Mouse (Mus musculus) MEL (cell line): ENCODE measurements at regions not wholly inside any gene's neighbourhood (a gene's known extent, or its start where the extent isn't known, plus 50 kb on each side); places are given as distances from the start of the nearest gene placed in this dataset.

ENCODE experiments used
- DNase-seq: peaks from one replicate; pipeline ENCODE4 v3.0.0; 2011; ENCODE audit warnings: low read depth, low spot score
- H3K27ac ChIP-seq: 2 replicates; pipeline ENCODE4 v1.5.1; 2012; ENCODE audit warnings: low read depth, mild to moderate bottlenecking, control low read depth, low read length, moderate library complexity; ENCODE audit not compliant: control insufficient read depth
- H3K27me3 ChIP-seq, 2 experiments: fragments of 150-350 bp in 1 of 2; sonication (generic) in 1 of 2; 2 replicates each; pipeline ENCODE4 v1.6.1; 2012; ENCODE audit warnings: low read length in 2 of 2, mild to moderate bottlenecking in 2 of 2, improper control_type of control experiment in 1 of 2, moderate library complexity in 1 of 2; ENCODE audit not compliant: insufficient read depth in 2 of 2, control insufficient read depth in 1 of 2
- H3K36me3 ChIP-seq, 2 experiments: 2 replicates each; pipeline ENCODE4 v1.6.1; 2012 to 2014; ENCODE audit warnings: low read length in 2 of 2, improper control_type of control experiment in 1 of 2, inconsistent platforms in 1 of 2, mild to moderate bottlenecking in 1 of 2; ENCODE audit not compliant: insufficient read depth in 2 of 2, control insufficient read depth in 1 of 2
- H3K4me1 ChIP-seq, 2 experiments: fragments of 150-350 bp in 1 of 2; sonication (generic) in 1 of 2; 2 replicates each; pipeline ENCODE4 v1.6.1; 2012; ENCODE audit warnings: low read length in 2 of 2, improper control_type of control experiment in 1 of 2, mild to moderate bottlenecking in 1 of 2; ENCODE audit not compliant: insufficient read depth in 2 of 2, control insufficient read depth in 1 of 2
- H3K4me3 ChIP-seq, 2 experiments: fragments of 150-350 bp in 1 of 2; sonication (generic) in 1 of 2; 2 replicates each; pipeline ENCODE4 v1.5.1; 2012; ENCODE audit warnings: low read depth in 2 of 2, low read length in 2 of 2, mild to moderate bottlenecking in 2 of 2, moderate library complexity in 2 of 2, control low read depth in 1 of 2, improper control_type of control experiment in 1 of 2; ENCODE audit not compliant: control insufficient read depth in 1 of 2, insufficient read depth in 1 of 2
- H3K79me2 ChIP-seq: 2 replicates; pipeline ENCODE4 v1.6.1; 2012; ENCODE audit warnings: mild to moderate bottlenecking, low read length, moderate library complexity; ENCODE audit not compliant: control insufficient read depth, poor library complexity, insufficient read depth
- H3K9ac ChIP-seq: 2 replicates; pipeline ENCODE4 v1.6.1; 2012; ENCODE audit warnings: low read depth, mild to moderate bottlenecking, control low read depth, low read length, moderate library complexity; ENCODE audit not compliant: control insufficient read depth, poor library complexity, severe bottlenecking
- H3K9me3 ChIP-seq: fragments of 150-350 bp; sonication (generic); replicated peaks from 2 replicates; pipeline ENCODE4 v1.6.1; 2012; ENCODE audit warnings: mild to moderate bottlenecking, low read length, improper control_type of control experiment, moderate library complexity; ENCODE audit not compliant: insufficient read depth
- CHD1 ChIP-seq: IDR thresholded peaks from 2 replicates; pipeline ENCODE4 v1.6.1; 2012; ENCODE audit warnings: low read depth, mild to moderate bottlenecking, inconsistent platforms, low read length, improper control_type of control experiment
- E2F4 ChIP-seq: IDR thresholded peaks from 2 replicates; pipeline ENCODE4 v1.6.1; 2011; ENCODE audit warnings: low read depth, low read length, improper control_type of control experiment, borderline replicate concordance
- ETS1 ChIP-seq: IDR thresholded peaks from 2 replicates; pipeline ENCODE4 v1.6.1; 2012; ENCODE audit warnings: low read depth, mild to moderate bottlenecking, inconsistent platforms, low read length, improper control_type of control experiment, moderate library complexity
- GATA1 ChIP-seq: IDR thresholded peaks from 2 replicates; pipeline ENCODE4 v1.6.1; 2011; ENCODE audit warnings: low read depth, low read length, improper control_type of control experiment
- HCFC1 ChIP-seq: IDR thresholded peaks from 2 replicates; pipeline ENCODE4 v1.6.1; 2012; ENCODE audit warnings: low read depth, mild to moderate bottlenecking, inconsistent platforms, low read length, improper control_type of control experiment, moderate library complexity
- JUND ChIP-seq: IDR thresholded peaks from 2 replicates; pipeline ENCODE4 v1.6.1; 2011; ENCODE audit warnings: low read depth, mild to moderate bottlenecking, improper control_type of control experiment, low read length
- KAT2A ChIP-seq: conservative IDR thresholded peaks from 2 replicates; pipeline ENCODE4 v1.6.1; 2012; ENCODE audit warnings: low read depth, low read length, improper control_type of control experiment, inconsistent platforms
- MAFK ChIP-seq: IDR thresholded peaks from 2 replicates; pipeline ENCODE4 v1.6.1; 2011; ENCODE audit warnings: low read depth, mild to moderate bottlenecking, low read length, improper control_type of control experiment, borderline replicate concordance
- MAX ChIP-seq: IDR thresholded peaks from 2 replicates; pipeline ENCODE4 v1.6.1; 2011; ENCODE audit warnings: low read length, improper control_type of control experiment
- MAZ ChIP-seq: IDR thresholded peaks from 2 replicates; pipeline ENCODE4 v1.6.1; 2012; ENCODE audit warnings: low read depth, mild to moderate bottlenecking, inconsistent platforms, low read length, improper control_type of control experiment
- MEF2A ChIP-seq: IDR thresholded peaks from 2 replicates; pipeline ENCODE4 v1.6.1; 2014; ENCODE audit warnings: low read depth, mild to moderate bottlenecking, inconsistent platforms, low read length, improper control_type of control experiment; ENCODE audit not compliant: poor library complexity, insufficient replicate concordance, severe bottlenecking; ENCODE audit errors: extremely low read depth
- MYC ChIP-seq: IDR thresholded peaks from 2 replicates; pipeline ENCODE4 v1.6.1; 2011; ENCODE audit warnings: low read depth, mild to moderate bottlenecking, low read length, improper control_type of control experiment, moderate library complexity
- POLR2AphosphoS2 ChIP-seq: IDR thresholded peaks from 2 replicates; pipeline ENCODE4 v1.6.1; 2011; ENCODE audit warnings: low read length, improper control_type of control experiment
- POLR2AphosphoS5 ChIP-seq: IDR thresholded peaks from 2 replicates; pipeline ENCODE4 v1.6.1; 2012; ENCODE audit warnings: low read depth, borderline replicate concordance, mild to moderate bottlenecking, inconsistent platforms, low read length, moderate library complexity, mixed read lengths
- RCOR1 ChIP-seq: IDR thresholded peaks from 2 replicates; pipeline ENCODE4 v1.6.1; 2012; ENCODE audit warnings: low read depth, mild to moderate bottlenecking, inconsistent platforms, low read length, improper control_type of control experiment
- SMC3 ChIP-seq: IDR thresholded peaks from 2 replicates; pipeline ENCODE4 v1.6.1; 2011; ENCODE audit warnings: low read depth, low read length, improper control_type of control experiment
- TBP ChIP-seq: IDR thresholded peaks from 2 replicates; pipeline ENCODE4 v1.8.0; 2011; ENCODE audit warnings: low read depth, low read length, improper control_type of control experiment
- TCF12 ChIP-seq: IDR thresholded peaks from 2 replicates; pipeline ENCODE4 v1.6.1; 2014; ENCODE audit warnings: low read depth, mild to moderate bottlenecking, inconsistent platforms, low read length, improper control_type of control experiment, moderate library complexity
- USF2 ChIP-seq, 2 experiments: IDR thresholded peaks; 2 replicates each; pipeline ENCODE4 v1.6.1; 2011 to 2012; ENCODE audit warnings: improper control_type of control experiment in 2 of 2, low read length in 2 of 2, borderline replicate concordance in 1 of 2, inconsistent platforms in 1 of 2, low read depth in 1 of 2, mild to moderate bottlenecking in 1 of 2; ENCODE audit not compliant: insufficient read depth in 1 of 2
- ZC3H11A ChIP-seq: IDR thresholded peaks from 2 replicates; pipeline ENCODE4 v1.6.1; 2012; ENCODE audit warnings: low read depth, mild to moderate bottlenecking, inconsistent platforms, low read length, improper control_type of control experiment
- ZMIZ1 ChIP-seq: IDR thresholded peaks from 2 replicates; pipeline ENCODE4 v1.6.1; 2012; ENCODE audit warnings: low read depth, mild to moderate bottlenecking, inconsistent platforms, low read length, improper control_type of control experiment, moderate library complexity
- ZNF384 ChIP-seq: IDR thresholded peaks from 2 replicates; pipeline ENCODE4 v1.6.1; 2012; ENCODE audit warnings: low read depth, mild to moderate bottlenecking, inconsistent platforms, low read length, improper control_type of control experiment

- no peak for DNase-seq
- no peaks in the 10 kb centered on the region for H3K9me3 ChIP-seq
- no peaks in the 10 kb centered on the region for H3K27me3 ChIP-seq
- no peak overlapping the region for H3K9ac ChIP-seq
- no peaks in the 10 kb centered on the region for H3K4me1 ChIP-seq
- H3K36me3 ChIP-seq: no peaks in the 10 kb centered on the region
- TF ChIP-seq ZC3H11A (no peak), HCFC1 (no peak), MEF2A (no peak), ZNF384 (no peak), CHD1 (no peak), KAT2A (no peak), JUND (no peak), SMC3 (no peak), MAFK (no peak), ETS1 (no peak), E2F4 (no peak), USF2 (IDR thresholded peaks at IDR 0.05; ENCODE audit: borderline replicate concordance in 1 of 2, insufficient read depth in 1 of 2, low read depth in 1 of 2, low read length in 2 of 2) (no peak), TBP (no peak), MAX (no peak), POLR2AphosphoS5 (no peak), MAZ (no peak)
- no peaks in the 10 kb centered on the region for H3K79me2 ChIP-seq
- H3K27ac ChIP-seq: no peak overlapping the region
- H3K4me3 ChIP-seq: no peak overlapping the region
Observed at GRCm38 (mm10) chr8:86342016-86342684, 238.3 kb downstream of the Abcc12 start.

GRCm38 (mm10) chr8:86338574-86339264 lies 241.8 kb downstream of the Abcc12 start:
- no peaks in the 10 kb centered on the region for H3K4me1 ChIP-seq
- no peaks in the 10 kb centered on the region for H3K27me3 ChIP-seq
- H3K79me2 ChIP-seq: no peaks in the 10 kb centered on the region
- H3K4me3 ChIP-seq: no peak overlapping the region
- no peak overlapping the region for H3K9ac ChIP-seq
- no peaks in the 10 kb centered on the region for H3K9me3 ChIP-seq
- no peak for DNase-seq
- TF ChIP-seq GATA1 (no peak), ZMIZ1 (no peak), MYC (no peak), ETS1 (no peak), POLR2AphosphoS2 (no peak), RCOR1 (no peak), TCF12 (no peak), SMC3 (no peak)
- TF ChIP-seq, all 39 proteins: peak for 0
- Histone ChIP-seq H3K27ac (no peak overlapping the region), H3K36me3 (no peaks in the 10 kb centered on the region)
